Mouse (Mus musculus): ENCODE measurements around the gene Ngfr. TPM values are rescaled to one million over a fixed set of nuclear protein-coding genes. Genes with fewer than 3 reads are reported as not detected.

The Ngfr gene
- total and polyA plus RNA-seq, 3 experiments = not detected

- no peak overlapping the region for H3K9ac ChIP-seq (ENCODE audit: control insufficient read depth, low read depth, low read length, poor library complexity, severe bottlenecking)
Observed at GRCm38 (mm10) chr11:95630558-95630957, 43.0 kb upstream of the Ngfr start.

GRCm38 (mm10) chr11:95622426-95622825, 34.9 kb upstream of the Ngfr start:
- no peak for DNase-seq (ENCODE audit: low read depth, low spot score)
- Histone ChIP-seq H3K4me3 (ENCODE audit: control insufficient read depth in 1 of 2, insufficient read depth in 1 of 2, low read depth in 2 of 2, low read length in 2 of 2) (no peak overlapping the region), H3K79me2 (ENCODE audit: control insufficient read depth, insufficient read depth, low read length, poor library complexity) (no peaks in the 10 kb centered on the region), H3K27me3 (ENCODE audit: control insufficient read depth in 1 of 2, insufficient read depth in 2 of 2, low read length in 2 of 2) (peaks cover 22 to 35% of the 10 kb centered on the region in 2 experiments), H3K4me1 (ENCODE audit: control insufficient read depth in 1 of 2, insufficient read depth in 2 of 2, low read length in 2 of 2) (no peaks in the 10 kb centered on the region), H3K27ac (ENCODE audit: control insufficient read depth, low read depth, low read length) (no peak overlapping the region), H3K9ac (ENCODE audit: control insufficient read depth, low read depth, low read length, poor library complexity, severe bottlenecking) (no peak overlapping the region), H3K9me3 (replicated peaks; ENCODE audit: insufficient read depth, low read length) (no peaks in the 10 kb centered on the region), H3K36me3 (ENCODE audit: control insufficient read depth in 1 of 2, insufficient read depth in 2 of 2, low read length in 2 of 2) (no peaks in the 10 kb centered on the region)
- no peak for TF ChIP-seq SIN3A (IDR thresholded peaks at IDR 0.05; ENCODE audit: low read length)
- TF ChIP-seq KAT2A (conservative IDR thresholded peaks at IDR 0.05; ENCODE audit: low read depth, low read length) = no peak
- TF ChIP-seq CHD1 (IDR thresholded peaks at IDR 0.05; ENCODE audit: low read depth, low read length) = no peak
- TF ChIP-seq MAZ (IDR thresholded peaks at IDR 0.05; ENCODE audit: low read depth, low read length) = no peak
- no peak for TF ChIP-seq MYC (IDR thresholded peaks at IDR 0.05; ENCODE audit: low read depth, low read length)
- TF ChIP-seq ELF1 (IDR thresholded peaks at IDR 0.05; ENCODE audit: low read depth, low read length) = no peak
- TF ChIP-seq MAFK (IDR thresholded peaks at IDR 0.05; ENCODE audit: borderline replicate concordance, low read depth, low read length) = no peak
- no peak for TF ChIP-seq USF2 (IDR thresholded peaks at IDR 0.05; ENCODE audit: borderline replicate concordance in 1 of 2, insufficient read depth in 1 of 2, low read depth in 1 of 2, low read length in 2 of 2)
- TF ChIP-seq BHLHE40 (IDR thresholded peaks at IDR 0.05; ENCODE audit: borderline replicate concordance, low read depth, low read length) = no peak
- TF ChIP-seq MXI1 (IDR thresholded peaks at IDR 0.05; ENCODE audit: low read depth, low read length) = no peak
- no peak for TF ChIP-seq JUND (IDR thresholded peaks at IDR 0.05; ENCODE audit: low read depth, low read length)
- TF ChIP-seq TCF12 (IDR thresholded peaks at IDR 0.05; ENCODE audit: low read depth, low read length) = no peak
- TF ChIP-seq ZC3H11A (IDR thresholded peaks at IDR 0.05; ENCODE audit: low read depth, low read length) = no peak
- TF ChIP-seq MYB (IDR thresholded peaks at IDR 0.05; ENCODE audit: low read depth, low read length) = no peak
- TF ChIP-seq CHD2 (IDR thresholded peaks at IDR 0.05; ENCODE audit: low read length) = no peak

More at GRCm38 (mm10) chr11:95630558-95630957, 43.0 kb upstream of the Ngfr start:
- Histone ChIP-seq H3K79me2 (ENCODE audit: control insufficient read depth, insufficient read depth, low read length, poor library complexity) (no peaks in the 10 kb centered on the region), H3K36me3 (ENCODE audit: control insufficient read depth in 1 of 2, insufficient read depth in 2 of 2, low read length in 2 of 2) (no peaks in the 10 kb centered on the region), H3K4me1 (ENCODE audit: control insufficient read depth in 1 of 2, insufficient read depth in 2 of 2, low read length in 2 of 2) (no peaks in the 10 kb centered on the region), H3K27ac (ENCODE audit: control insufficient read depth, low read depth, low read length) (no peak overlapping the region), H3K27me3 (ENCODE audit: control insufficient read depth in 1 of 2, insufficient read depth in 2 of 2, low read length in 2 of 2) (peaks cover 14 to 17% of the 10 kb centered on the region in 2 experiments), H3K4me3 (ENCODE audit: control insufficient read depth in 1 of 2, insufficient read depth in 1 of 2, low read depth in 2 of 2, low read length in 2 of 2) (no peak overlapping the region), H3K9me3 (replicated peaks; ENCODE audit: insufficient read depth, low read length) (no peaks in the 10 kb centered on the region)
- no peak for TF ChIP-seq ZC3H11A (IDR thresholded peaks at IDR 0.05; ENCODE audit: low read depth, low read length)
- TF ChIP-seq CHD2 (IDR thresholded peaks at IDR 0.05; ENCODE audit: low read length) = peak; percentile 30; the same call in 1 of the 2 replicates
- DNase-seq (ENCODE audit: low read depth, low spot score) = no peak
